Mouse (Mus musculus) R1 (cell line): ENCODE results near the gene Tpd52l2.
A peak's percentile ranks its signal among the peaks of the same experiment; 100 is the strongest.

Source experiments
- DNase-seq: peaks from one replicate; pipeline ENCODE4 v3.0.0-alpha.2; 2018; ENCODE audit warnings: low read depth, low spot score

Gene Tpd52l2

GRCm38 (mm10) chr2:181496831-181497547 is at the start of gene Tpd52l2:
Gene Tpd52l2 (plus strand): TSS chr2:181497142.
- DNase-seq: peak; percentile 99

GRCm38 (mm10) chr2:181452181-181452580 is 44.8 kb upstream of the Tpd52l2 start:
- DNase-seq: no peak

- DNase-seq: peak; percentile 85
These were observed 43.7 kb upstream of the Tpd52l2 start for GRCm38 (mm10) chr2:181453274-181453673.

GRCm38 (mm10) chr2:181455899-181456298 is 41.0 kb upstream of the Tpd52l2 start:
- no peak for DNase-seq

GRCm38 (mm10) chr2:181457831-181458230 is 39.1 kb upstream of the Tpd52l2 start:
- peak; percentile 61 for DNase-seq

GRCm38 (mm10) chr2:181458411-181459152 is 38.4 kb upstream of the Tpd52l2 start:
- DNase-seq: peak; percentile 62

- DNase-seq: peak; percentile 65
These were observed 37.7 kb upstream of the Tpd52l2 start, which contains the start of gene Zbtb46 for GRCm38 (mm10) chr2:181459153-181459672. Gene Zbtb46 (minus strand): TSS chr2:181459426.

GRCm38 (mm10) chr2:181459673-181460621 is 37.0 kb upstream of the Tpd52l2 start:
- peak; percentile 94 for DNase-seq

GRCm38 (mm10) chr2:181461536-181462100 is 35.3 kb upstream of the Tpd52l2 start:
- no peak for DNase-seq

- DNase-seq: no peak
These were observed 34.3 kb upstream of the Tpd52l2 start for GRCm38 (mm10) chr2:181462604-181463003.

GRCm38 (mm10) chr2:181463008-181463738 is 33.8 kb upstream of the Tpd52l2 start:
- DNase-seq: peak; percentile 86

- no peak for DNase-seq
These were observed 31.5 kb upstream of the Tpd52l2 start for GRCm38 (mm10) chr2:181465423-181465822.

GRCm38 (mm10) chr2:181470285-181470684 is 26.7 kb upstream of the Tpd52l2 start:
- no peak for DNase-seq

GRCm38 (mm10) chr2:181471246-181471645 is 25.7 kb upstream of the Tpd52l2 start:
- DNase-seq: no peak

GRCm38 (mm10) chr2:181472256-181472827 is 24.6 kb upstream of the Tpd52l2 start:
- DNase-seq: no peak

GRCm38 (mm10) chr2:181483120-181483519 is 13.8 kb upstream of the Tpd52l2 start:
- no peak for DNase-seq

- peak; percentile 55 for DNase-seq
These were observed 13.2 kb upstream of the Tpd52l2 start for GRCm38 (mm10) chr2:181483562-181484318.

- no peak for DNase-seq
These were observed 12.3 kb upstream of the Tpd52l2 start for GRCm38 (mm10) chr2:181484456-181485233.
